Mouse (Mus musculus): ENCODE measurements around the gene Erh. TPM values are rescaled to one million over a fixed set of nuclear protein-coding genes. Genes with fewer than 3 reads are reported as not detected.

Erh gene
- polyA plus RNA-seq, 1 experiment: 9.8 TPM

DNA sequence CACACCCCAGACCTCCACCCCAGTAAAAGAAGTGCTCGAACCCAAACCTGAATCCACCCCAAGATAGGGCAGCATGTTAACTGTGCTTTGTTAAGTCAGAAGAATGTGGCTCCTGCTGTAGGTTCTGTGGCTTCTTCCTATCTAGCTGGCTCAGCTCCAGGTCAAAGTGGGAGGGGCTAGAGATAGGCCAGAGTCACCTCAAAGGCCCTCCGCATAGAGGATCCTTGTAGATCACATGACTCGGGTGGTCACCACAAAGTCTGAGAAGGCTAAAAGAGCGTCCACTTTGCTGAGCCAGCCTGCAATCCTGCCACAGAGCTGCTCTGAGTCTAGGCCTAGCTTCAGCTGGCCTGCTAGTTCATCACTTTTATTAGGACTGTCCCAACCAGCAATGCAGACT lies 50.0 kb downstream of the Erh start:
- WGBS: 54% methylated on average over 4 of the region's 4 CpGs
- H3K36me3 ChIP-seq (ENCODE audit: control insufficient read depth, insufficient read depth, low read length): no peaks in the 10 kb centered on the region
- no peaks in the 10 kb centered on the region for H3K27me3 ChIP-seq (ENCODE audit: control insufficient read depth, insufficient read depth, low read length)
- TF ChIP-seq CTCF (IDR thresholded peaks at IDR 0.05; ENCODE audit: extremely low read depth, insufficient read length, insufficient replicate concordance, low read depth, low read length) (no peak), POLR2A (IDR thresholded peaks at IDR 0.05; ENCODE audit: low read depth, low read length) (no peak)
- no peak overlapping the region for H3K27ac ChIP-seq (ENCODE audit: insufficient read depth, low read depth, low read length)
- no peaks in the 10 kb centered on the region for H3K4me1 ChIP-seq (ENCODE audit: control insufficient read depth, insufficient read depth, insufficient read length, low read length)
- H3K4me3 ChIP-seq (ENCODE audit: low read depth, low read length): no peak overlapping the region

DNA sequence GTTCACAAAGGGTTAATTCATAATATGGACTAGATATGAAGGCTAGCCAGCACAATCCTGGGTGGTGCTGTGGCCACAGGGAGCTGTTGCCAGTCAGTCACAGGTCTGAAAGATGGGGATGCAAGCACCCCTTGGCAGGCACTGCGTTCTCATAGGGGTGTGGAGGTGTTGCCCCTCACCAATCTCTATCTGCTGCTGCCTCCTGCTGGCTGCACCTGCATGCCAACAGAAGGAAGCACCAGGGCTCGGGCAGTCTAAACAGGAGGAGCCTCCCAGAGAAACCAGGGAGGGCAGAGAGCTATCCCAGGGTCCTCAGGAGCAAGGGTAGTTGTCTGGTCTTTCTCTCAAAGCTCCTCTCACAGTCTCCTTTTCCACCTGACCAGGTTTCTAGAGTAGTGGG lies 59.2 kb downstream of the Erh start:
- H3K27ac ChIP-seq (ENCODE audit: insufficient read depth, low read depth, low read length): no peak overlapping the region
- no peaks in the 10 kb centered on the region for H3K27me3 ChIP-seq (ENCODE audit: control insufficient read depth, insufficient read depth, low read length)
- no peak for TF ChIP-seq POLR2A (IDR thresholded peaks at IDR 0.05; ENCODE audit: low read depth, low read length)
- no peak for TF ChIP-seq CTCF (IDR thresholded peaks at IDR 0.05; ENCODE audit: extremely low read depth, insufficient read length, insufficient replicate concordance, low read depth, low read length)
- H3K4me3 ChIP-seq (ENCODE audit: low read depth, low read length): no peak overlapping the region
- H3K4me1 ChIP-seq (ENCODE audit: control insufficient read depth, insufficient read depth, insufficient read length, low read length): no peaks in the 10 kb centered on the region
- H3K36me3 ChIP-seq (ENCODE audit: control insufficient read depth, insufficient read depth, low read length): no peaks in the 10 kb centered on the region
- WGBS: 21% methylated on average over 2 of the region's 2 CpGs

Other genes with a start within 250 kb of the Erh start
- 8.4 and 15.2 TPM in 2 replicates for gene Dcaf5, start 207.7 kb downstream of the Erh start, polyA plus RNA-seq (2012; rRNA removed)
- 3.6 and 4.5 TPM in 2 replicates for gene Exd2, start 181.2 kb downstream of the Erh start, polyA plus RNA-seq (2012; rRNA removed)
- 0.53 and 0.62 TPM in 2 replicates for gene Galnt16, start 126.1 kb downstream of the Erh start, polyA plus RNA-seq (2012; rRNA removed)
- gene Slc39a9, start 458 bp downstream of the Erh start, polyA plus RNA-seq (2012; rRNA removed): 50.2 and 80.9 TPM in 2 replicates
- gene Plekhd1, start 48.2 kb upstream of the Erh start, polyA plus RNA-seq (2012; rRNA removed): 0.23 and 0.41 TPM in 2 replicates
- gene Ccdc177, start 116.3 kb upstream of the Erh start, polyA plus RNA-seq (2012; rRNA removed): 0.03 and 0.10 TPM in 2 replicates
- gene Susd6, start 146.2 kb upstream of the Erh start, polyA plus RNA-seq (2012; rRNA removed): 29.4 and 54.9 TPM in 2 replicates